31 mouse cellular contexts compared by ENCODE assay signal in genomic region chr16:26157606-26158005, GRCm38 (mm10). TPM values are rescaled to one million over a fixed set of nuclear protein-coding genes. Genes with fewer than 3 reads are reported as not detected.
DNase-seq lines count a peak whose midpoint lies in the region.
"Had no signal": no experiment of that assay in that cellular context is flagged by ENCODE, and none has a peak within 500 bp of the region (broad histone marks: within the 10 kb centered on the region; RNA-seq: fewer than 3 reads in every experiment).

No protein-coding gene starts in this region.

- no peak overlapping the region for H3K4me3 ChIP-seq in embryonic facial prominence, embryonic 10.5 days
- H3K4me3 ChIP-seq in midbrain, embryonic 10.5 days: no peak overlapping the region
- H3K4me3 ChIP-seq: embryonic facial prominence, embryonic 12.5 days; erythroblast, embryonic 14.5 days; forebrain, embryonic 10.5 days; forebrain, embryonic 13.5 days; gastrocnemius, adult 2 months; heart, embryonic 12.5 days; heart, embryonic 15.5 days; hindbrain, embryonic 10.5 days; hindbrain, embryonic 13.5 days; intestine, embryonic 15.5 days had no signal

- H3K36me3 ChIP-seq in embryonic facial prominence, embryonic 10.5 days (replicated peaks): no peaks in the 10 kb centered on the region
- no peaks in the 10 kb centered on the region for H3K36me3 ChIP-seq in midbrain, embryonic 10.5 days
- H3K36me3 ChIP-seq: embryonic facial prominence, embryonic 12.5 days; forebrain, embryonic 10.5 days; G1E; heart, embryonic 12.5 days; heart, embryonic 15.5 days; hindbrain, embryonic 10.5 days; hindbrain, embryonic 13.5 days; intestine, embryonic 15.5 days had no signal

- H3K4me1 ChIP-seq in embryonic facial prominence, embryonic 10.5 days: 0 out of 2 replicates have a peak, but pooled peaks cover 2% of the 10 kb centered on the region
- no peaks in the 10 kb centered on the region for H3K4me1 ChIP-seq in midbrain, embryonic 10.5 days
- H3K4me1 ChIP-seq: embryonic facial prominence, embryonic 12.5 days; forebrain, embryonic 13.5 days; heart, embryonic 15.5 days; hindbrain, embryonic 10.5 days; hindbrain, embryonic 13.5 days; intestine, embryonic 15.5 days had no signal

- H3K9me3 ChIP-seq in embryonic facial prominence, embryonic 10.5 days: no peaks in the 10 kb centered on the region
- no peaks in the 10 kb centered on the region for H3K9me3 ChIP-seq in midbrain, embryonic 10.5 days (replicated peaks)
- H3K9me3 ChIP-seq: embryonic facial prominence, embryonic 12.5 days; forebrain, embryonic 10.5 days; forebrain, embryonic 13.5 days; heart, embryonic 12.5 days; heart, embryonic 15.5 days; hindbrain, embryonic 10.5 days; hindbrain, embryonic 13.5 days; intestine, embryonic 15.5 days had no signal

- intact Hi-C loops in left cerebral cortex, postnatal 14 days (cut with DNase I): no loop called here

- DNase-seq in embryo, embryonic 10.5 days (ENCODE audit: low spot score): peak; percentile 19
- no peak for DNase-seq in embryo, embryonic 10 days (ENCODE audit: low spot score)
- peak; percentile 14 for DNase-seq in embryonic facial prominence, embryonic 10.5 days (ENCODE audit: low spot score)
- peak; percentile 93 for DNase-seq in fat pad, adult 2 months (ENCODE audit: extremely low read depth, low read depth, low spot score)
- DNase-seq in left cerebral cortex, postnatal 14 days (ENCODE audit: low spot score in 2 of 2): no peak
- no peak for DNase-seq in midbrain, embryonic 10.5 days (ENCODE audit: low spot score)
- DNase-seq: adrenal gland, adult 2 months; adrenal gland, postnatal 14 days; cerebellum, adult 11 months; cerebellum, adult 2 months; cerebellum, adult 9-11 months; cerebellum, postnatal 25 days; forebrain, postnatal 0 days; gastrocnemius, adult 2 months; gastrocnemius, postnatal 14 days; heart, adult 18-20 months; heart, postnatal 10 days; heart, postnatal 36 days; kidney, adult 11 months had no signal

- no peaks in the 10 kb centered on the region for H3K27me3 ChIP-seq in embryonic facial prominence, embryonic 10.5 days (replicated peaks; ENCODE audit: low read depth, poor library complexity, severe bottlenecking)
- no peaks in the 10 kb centered on the region for H3K27me3 ChIP-seq in midbrain, embryonic 10.5 days (ENCODE audit: low read depth, poor library complexity, severe bottlenecking)
- H3K27me3 ChIP-seq: CH12.LX; embryonic facial prominence, embryonic 12.5 days; forebrain, embryonic 13.5 days; heart, embryonic 12.5 days; heart, embryonic 15.5 days; hindbrain, embryonic 13.5 days; intestine, embryonic 15.5 days; Patski had no signal

- WGBS in embryonic facial prominence, embryonic 10.5 days: 60% methylated on average over 5 of the region's 5 CpGs
- WGBS in midbrain, embryonic 10.5 days: 88% methylated on average over 5 of the region's 5 CpGs

- no peak overlapping the region for H3K27ac ChIP-seq in embryonic facial prominence, embryonic 10.5 days (replicated peaks)
- H3K27ac ChIP-seq in midbrain, embryonic 10.5 days (replicated peaks): no peak overlapping the region
- H3K27ac ChIP-seq: embryonic facial prominence, embryonic 12.5 days; forebrain, embryonic 10.5 days; forebrain, embryonic 13.5 days; gastrocnemius, adult 2 months; heart, embryonic 15.5 days; hindbrain, embryonic 10.5 days; hindbrain, embryonic 13.5 days; intestine, embryonic 15.5 days had no signal

RNA-seq across cellular contexts. Expression of gene P3h2, which starts 52.0 kb away (rescaled TPM):
- 3.4 and 3.7 TPM in 2 replicates for polyA plus RNA-seq in embryonic facial prominence, embryonic 10.5 days (2016; fragmentation: Nextera tagmentation; extraction: Ambion mirVana)
- total RNA-seq in left cerebral cortex, postnatal 14 days (2021): 1 to 10 TPM; 3.6 to 3.8 TPM
- 1.5 and 2.7 TPM in 2 replicates for polyA plus RNA-seq in midbrain, embryonic 10.5 days (2016; fragmentation: Nextera tagmentation; extraction: Ambion mirVana)
- total RNA-seq: G1E had no signal
- polyA plus RNA-seq: erythroblast, embryonic 14.5 days; G1E had no signal

Comparison
In these comparisons a context has a peak if more than half of its experiments do, and no peak if none do; other contexts are left out.
1. DNase-seq: peak in embryo, embryonic 10.5 days (single experiment), embryonic facial prominence, embryonic 10.5 days (single experiment) and fat pad, adult 2 months (single experiment); none in embryo, embryonic 10 days (single experiment), left cerebral cortex, postnatal 14 days (0 of 2) and midbrain, embryonic 10.5 days (single experiment).